Mouse (Mus musculus): ENCODE measurements around the gene Boll. TPM values are rescaled to one million over a fixed set of nuclear protein-coding genes. Genes with fewer than 3 reads are reported as not detected.

Gene Boll
- polyA plus RNA-seq, 1 experiment from 2014 or later: 0.07 TPM

GRCm38 (mm10) chr1:55405272-55406022, 42.2 kb upstream of the Boll start, which contains the start of gene Plcl1:
Gene Plcl1, plus strand, starts transcription at chr1:55405921.
- peak within 1 kb of the TSS; percentile 86 for H3K4me2 ChIP-seq (ENCODE audit: low read depth, low read length)
- peaks cover 7% of the 10 kb centered on the region for H3K4me1 ChIP-seq (ENCODE audit: insufficient read depth)
- H3K27me3 ChIP-seq (ENCODE audit: insufficient read depth, low read length): peaks cover 29% of the 10 kb centered on the region
- peak within 1 kb of the TSS; percentile 64 for H3K4me3 ChIP-seq (ENCODE audit: low read depth, low read length)
- WGBS (ENCODE audit: insufficient replicate concordance): 4% methylated on average over 36 of the region's 51 CpGs
- peak; percentile 99 for ATAC-seq
- H3K27ac ChIP-seq (ENCODE audit: low read depth): no peak within 1 kb of the TSS
- H3K9me3 ChIP-seq (ENCODE audit: low read length): no peaks in the 10 kb centered on the region
- TF ChIP-seq EP300 (IDR thresholded peaks at IDR 0.05; ENCODE audit: low read depth) (no peak), CTCF (IDR thresholded peaks at IDR 0.05; ENCODE audit: low read depth) (no peak)
- H3K36me3 ChIP-seq (replicated peaks; ENCODE audit: insufficient read depth, low read length): no peaks in the 10 kb centered on the region
- H3K9ac ChIP-seq (replicated peaks): peak within 1 kb of the TSS; percentile 50
- peak; percentile 89 for DNase-seq

GRCm38 (mm10) chr1:55404439-55404838, 41.2 kb upstream of the Boll start:
- 4% methylated on average over 3 of the region's 3 CpGs for WGBS (ENCODE audit: insufficient replicate concordance)
- ATAC-seq: no peak
- Histone ChIP-seq H3K4me3 (ENCODE audit: low read depth, low read length) (no peak overlapping the region), H3K9me3 (ENCODE audit: low read length) (no peaks in the 10 kb centered on the region), H3K36me3 (replicated peaks; ENCODE audit: insufficient read depth, low read length) (no peaks in the 10 kb centered on the region), H3K9ac (replicated peaks) (no peak overlapping the region), H3K27ac (ENCODE audit: low read depth) (no peak overlapping the region), H3K27me3 (ENCODE audit: insufficient read depth, low read length) (peaks cover 29% of the 10 kb centered on the region), H3K4me2 (ENCODE audit: low read depth, low read length) (no peak overlapping the region), H3K4me1 (ENCODE audit: insufficient read depth) (peaks cover 7% of the 10 kb centered on the region)
- peak; percentile 23 for DNase-seq
- no peak for TF ChIP-seq EP300 (IDR thresholded peaks at IDR 0.05; ENCODE audit: low read depth)
- peak; percentile 77 for TF ChIP-seq CTCF (IDR thresholded peaks at IDR 0.05; ENCODE audit: low read depth)

GRCm38 (mm10) chr1:55399891-55400290, 36.6 kb upstream of the Boll start:
- ATAC-seq (no peak), DNase-seq (no peak)
- no peak overlapping the region for H3K4me3 ChIP-seq (ENCODE audit: low read depth, low read length)
- H3K36me3 ChIP-seq (replicated peaks; ENCODE audit: insufficient read depth, low read length): no peaks in the 10 kb centered on the region
- TF ChIP-seq EP300 (IDR thresholded peaks at IDR 0.05; ENCODE audit: low read depth): no peak
- no peak for TF ChIP-seq CTCF (IDR thresholded peaks at IDR 0.05; ENCODE audit: low read depth)
- H3K27ac ChIP-seq (ENCODE audit: low read depth): no peak overlapping the region
- WGBS (ENCODE audit: insufficient replicate concordance): 49% methylated on average over 5 of the region's 5 CpGs
- no peaks in the 10 kb centered on the region for H3K4me1 ChIP-seq (ENCODE audit: insufficient read depth)
- H3K9ac ChIP-seq (replicated peaks): no peak overlapping the region
- no peak overlapping the region for H3K4me2 ChIP-seq (ENCODE audit: low read depth, low read length)
- no peaks in the 10 kb centered on the region for H3K9me3 ChIP-seq (ENCODE audit: low read length)
- H3K27me3 ChIP-seq (ENCODE audit: insufficient read depth, low read length): peaks cover 2% of the 10 kb centered on the region

DNA sequence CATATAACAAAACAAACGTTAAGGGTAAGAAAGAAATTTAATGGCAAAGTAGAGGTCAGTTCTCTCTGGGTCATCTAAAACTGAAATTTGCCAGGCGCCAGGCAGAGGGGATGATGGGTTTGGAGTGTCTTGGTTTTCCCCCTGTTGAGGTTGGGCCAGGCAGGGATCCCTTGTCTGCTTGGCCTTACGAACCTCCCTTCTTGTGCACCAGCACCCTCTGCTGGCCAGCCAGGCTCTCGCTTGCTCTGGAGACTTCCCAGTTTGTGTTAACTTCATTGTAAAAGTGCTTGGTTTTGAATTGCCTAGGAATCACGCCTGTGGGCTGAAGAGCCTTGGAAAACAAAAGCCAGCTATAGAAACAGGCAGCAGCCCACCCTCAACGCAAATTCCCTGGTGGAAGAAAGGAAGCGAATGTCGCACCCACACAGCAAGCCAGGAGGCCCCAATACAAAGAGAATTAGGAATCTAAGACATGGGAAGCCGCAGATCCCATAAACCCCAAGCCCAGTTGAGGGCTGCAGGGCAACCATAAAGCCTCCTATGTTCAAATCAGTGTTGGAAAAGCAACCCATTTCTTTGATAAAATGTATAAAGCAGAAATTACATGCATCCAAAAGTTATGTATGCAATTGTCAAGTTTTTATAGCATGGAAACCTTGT, 20.0 kb upstream of the Boll start:
- 22% methylated on average over 9 of the region's 9 CpGs for WGBS (ENCODE audit: insufficient replicate concordance)

DNA sequence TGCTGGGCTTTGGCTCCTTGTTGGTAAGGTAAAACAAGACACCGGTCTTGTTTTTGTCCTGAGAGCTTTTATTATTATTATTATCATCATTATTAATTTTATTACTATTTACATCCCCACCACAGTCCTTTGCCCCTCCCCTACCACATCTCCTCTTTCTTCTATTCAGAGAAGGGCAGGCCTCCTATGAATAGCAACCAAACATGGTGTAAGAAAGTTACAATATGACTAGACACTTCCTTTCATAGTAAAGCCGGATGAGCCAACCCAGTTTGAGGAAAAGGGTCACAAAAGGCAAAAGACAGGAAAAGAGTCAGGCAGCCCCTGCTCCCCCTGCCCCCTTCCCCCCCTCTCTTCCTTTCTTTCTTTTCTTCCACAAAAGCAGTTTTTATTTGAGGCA, 17.3 kb upstream of the Boll start:
- ATAC-seq: no peak
- DNase-seq: no peak
- Histone ChIP-seq H3K9ac (replicated peaks) (no peak overlapping the region), H3K4me2 (ENCODE audit: low read depth, low read length) (no peak overlapping the region), H3K36me3 (replicated peaks; ENCODE audit: insufficient read depth, low read length) (no peaks in the 10 kb centered on the region), H3K27ac (ENCODE audit: low read depth) (no peak overlapping the region), H3K4me1 (ENCODE audit: insufficient read depth) (no peaks in the 10 kb centered on the region), H3K9me3 (ENCODE audit: low read length) (no peaks in the 10 kb centered on the region), H3K27me3 (ENCODE audit: insufficient read depth, low read length) (no peaks in the 10 kb centered on the region), H3K4me3 (ENCODE audit: low read depth, low read length) (no peak overlapping the region)
- 72% methylated on average over 2 of the region's 2 CpGs for WGBS (ENCODE audit: insufficient replicate concordance)
- TF ChIP-seq EP300 (IDR thresholded peaks at IDR 0.05; ENCODE audit: low read depth): no peak
- TF ChIP-seq CTCF (IDR thresholded peaks at IDR 0.05; ENCODE audit: low read depth): no peak

More for the DNA sequence above, 20.0 kb upstream of the Boll start:
- H3K27ac ChIP-seq (ENCODE audit: low read depth): no peak overlapping the region
- no peak overlapping the region for H3K4me3 ChIP-seq (ENCODE audit: low read depth, low read length)
- ATAC-seq (peak; percentile 35; the same call in 1 of the 2 replicates), DNase-seq (peak; percentile 83)
- TF ChIP-seq CTCF (IDR thresholded peaks at IDR 0.05; ENCODE audit: low read depth) (peak; percentile 90), EP300 (IDR thresholded peaks at IDR 0.05; ENCODE audit: low read depth) (no peak)
- no peak overlapping the region for H3K4me2 ChIP-seq (ENCODE audit: low read depth, low read length)
- no peaks in the 10 kb centered on the region for H3K4me1 ChIP-seq (ENCODE audit: insufficient read depth)
- no peaks in the 10 kb centered on the region for H3K27me3 ChIP-seq (ENCODE audit: insufficient read depth, low read length)
- H3K9ac ChIP-seq (replicated peaks): no peak overlapping the region
- H3K36me3 ChIP-seq (replicated peaks; ENCODE audit: insufficient read depth, low read length): no peaks in the 10 kb centered on the region
- no peaks in the 10 kb centered on the region for H3K9me3 ChIP-seq (ENCODE audit: low read length)

DNA sequence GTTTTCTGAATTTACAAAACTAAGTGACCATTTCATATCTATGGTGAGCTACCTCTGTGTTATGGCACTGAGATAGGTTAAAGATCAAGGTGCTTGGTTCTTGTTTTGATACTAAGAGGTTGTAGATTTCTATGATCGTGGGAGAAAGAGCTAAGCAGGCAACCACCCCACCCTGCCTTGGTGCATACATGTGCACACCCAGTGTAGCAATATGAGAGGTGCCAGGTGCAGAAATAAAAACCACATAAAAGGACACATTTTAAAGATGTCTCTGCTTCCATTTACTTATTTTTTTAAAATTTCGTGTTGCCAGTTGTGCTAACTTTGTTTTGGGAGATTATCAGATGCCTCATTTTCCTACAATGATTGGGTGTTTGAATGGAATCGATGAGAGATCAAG, 9.4 kb upstream of the Boll start:
- no peak for TF ChIP-seq EP300 (IDR thresholded peaks at IDR 0.05; ENCODE audit: low read depth)
- no peak for TF ChIP-seq CTCF (IDR thresholded peaks at IDR 0.05; ENCODE audit: low read depth)
- ATAC-seq: no peak
- H3K9me3 ChIP-seq (ENCODE audit: low read length): no peaks in the 10 kb centered on the region
- no peak overlapping the region for H3K27ac ChIP-seq (ENCODE audit: low read depth)
- 72% methylated on average over 3 of the region's 3 CpGs for WGBS (ENCODE audit: insufficient replicate concordance)
- no peaks in the 10 kb centered on the region for H3K4me1 ChIP-seq (ENCODE audit: insufficient read depth)
- H3K36me3 ChIP-seq (replicated peaks; ENCODE audit: insufficient read depth, low read length): no peaks in the 10 kb centered on the region
- no peaks in the 10 kb centered on the region for H3K27me3 ChIP-seq (ENCODE audit: insufficient read depth, low read length)
- H3K4me2 ChIP-seq (ENCODE audit: low read depth, low read length): no peak overlapping the region
- no peak overlapping the region for H3K4me3 ChIP-seq (ENCODE audit: low read depth, low read length)
- no peak overlapping the region for H3K9ac ChIP-seq (replicated peaks)
- no peak for DNase-seq
